Mouse (Mus musculus): ENCODE results near the gene Lars2.
A peak's percentile ranks its signal among the peaks of the same experiment; 100 is the strongest.
"Not testable (repeated sequence)": the region's sequence is repeated elsewhere in the genome, so short reads cannot be mapped to it uniquely, and the experiment has no call there.

Gene Lars2

DNA sequence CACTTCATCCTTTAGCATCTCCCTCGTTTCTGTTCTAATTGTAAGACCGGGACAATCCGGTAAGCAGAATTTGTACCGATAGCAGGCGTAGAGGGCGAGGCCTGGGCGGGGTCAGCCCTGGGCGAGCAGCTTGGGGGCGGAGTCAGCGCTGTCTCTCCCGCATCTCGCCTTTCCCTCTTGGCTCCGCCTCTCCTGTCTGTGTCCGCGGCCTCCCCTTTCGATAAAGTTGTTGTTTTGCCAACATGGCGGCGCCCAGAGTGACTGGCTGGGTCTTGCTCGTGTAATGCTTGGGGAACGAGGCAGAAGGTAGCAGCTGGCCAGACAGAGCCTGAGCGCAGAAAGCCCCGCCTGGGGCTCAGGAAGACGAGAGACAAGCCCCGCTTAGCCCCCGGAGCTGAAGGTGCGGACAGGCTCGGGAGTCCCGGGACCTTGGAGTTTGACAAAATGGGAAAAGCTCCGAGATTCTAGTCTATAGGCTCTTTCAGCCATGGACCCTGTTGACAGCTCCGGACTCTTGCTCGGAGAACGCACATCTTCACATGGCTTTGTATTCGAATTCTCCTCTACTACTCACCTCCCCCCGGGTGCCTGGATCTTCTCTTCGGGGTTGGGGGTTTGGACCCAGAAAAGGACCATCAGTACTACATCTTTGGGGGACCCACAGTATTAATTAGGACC is at the start of gene Lars2:
Gene Lars2 (plus strand): TSS at position 220 of the 678 bp plus-strand sequence.
- peak; percentile 96 for DNase-seq

DNA sequence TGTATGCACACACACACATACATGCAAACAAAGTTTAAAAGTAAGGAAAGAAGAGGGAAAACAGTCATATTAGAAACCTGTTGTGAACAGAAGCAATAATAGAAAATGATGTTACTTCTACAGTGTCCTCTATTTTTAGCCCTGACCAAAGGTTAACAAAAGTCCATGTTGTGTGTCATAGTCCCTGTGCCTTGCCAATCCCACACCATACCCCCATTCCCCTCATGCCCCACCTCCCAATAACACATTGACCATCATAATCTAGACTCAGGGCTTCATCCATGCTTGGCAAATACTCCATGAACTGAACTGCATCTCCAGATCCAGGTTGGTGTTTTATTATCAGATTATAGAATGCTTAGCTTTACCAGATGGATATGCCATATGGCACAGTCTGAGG is 40.6 kb upstream of the Lars2 start:
- no peak for DNase-seq

DNA sequence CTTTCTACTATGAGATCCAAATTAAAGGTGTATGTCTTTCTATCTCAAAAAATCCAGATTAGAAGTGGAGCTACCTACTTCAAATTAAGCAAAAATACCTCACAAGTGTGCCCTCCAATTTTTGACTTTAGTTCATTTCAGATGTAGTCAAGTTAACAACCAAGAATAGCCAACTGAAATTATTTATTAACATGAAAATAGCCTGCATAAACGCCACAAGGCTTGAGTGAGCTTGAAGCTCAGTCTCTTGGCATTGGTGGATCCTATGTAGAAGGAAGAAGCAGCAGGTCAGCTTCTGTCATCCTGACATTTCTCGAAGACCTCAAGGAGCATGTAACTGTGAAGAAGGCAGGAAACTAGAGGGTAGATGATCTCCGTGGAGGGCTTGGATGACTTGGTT is 38.4 kb upstream of the Lars2 start:
- DNase-seq = no peak

DNA sequence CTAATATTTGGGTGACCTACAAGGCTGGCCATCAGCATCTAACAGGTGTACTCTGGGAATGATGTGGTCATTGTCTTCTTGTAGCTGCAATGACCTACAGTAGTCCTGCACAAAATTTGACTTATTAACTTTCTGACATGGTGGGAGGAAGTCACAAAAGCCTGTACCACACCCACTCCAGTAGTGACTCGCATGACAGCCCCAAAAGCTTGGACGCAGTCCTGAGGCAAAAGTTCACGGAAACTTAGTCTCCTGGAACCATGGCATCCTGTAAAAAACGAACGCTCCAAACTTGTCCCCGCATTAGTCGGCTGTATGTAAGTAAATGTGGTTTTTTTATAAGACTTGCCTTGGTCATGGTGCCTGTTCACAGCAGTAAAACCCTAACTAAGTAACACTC is 36.9 kb upstream of the Lars2 start:
- DNase-seq = peak; percentile 32

DNA sequence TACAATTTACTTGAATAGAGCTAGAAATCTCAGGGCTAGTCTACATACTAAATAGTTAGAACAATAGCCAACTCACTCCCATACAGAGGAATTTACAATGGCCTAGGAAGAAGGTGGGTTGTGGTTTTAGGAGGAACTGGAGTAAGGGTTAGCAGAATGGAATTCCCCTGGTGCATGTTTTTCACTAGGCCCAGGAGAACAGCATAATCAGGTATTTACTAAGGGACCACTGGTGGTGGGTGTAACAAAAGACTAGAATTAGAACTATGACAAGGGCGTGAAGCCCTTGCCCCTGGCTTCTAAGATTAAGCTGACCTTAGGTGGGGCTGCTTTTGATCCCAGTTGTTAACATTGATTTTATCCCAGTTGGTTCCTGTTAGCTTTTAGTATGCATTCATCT is 36.5 kb upstream of the Lars2 start:
- DNase-seq = not testable (repeated sequence)

DNA sequence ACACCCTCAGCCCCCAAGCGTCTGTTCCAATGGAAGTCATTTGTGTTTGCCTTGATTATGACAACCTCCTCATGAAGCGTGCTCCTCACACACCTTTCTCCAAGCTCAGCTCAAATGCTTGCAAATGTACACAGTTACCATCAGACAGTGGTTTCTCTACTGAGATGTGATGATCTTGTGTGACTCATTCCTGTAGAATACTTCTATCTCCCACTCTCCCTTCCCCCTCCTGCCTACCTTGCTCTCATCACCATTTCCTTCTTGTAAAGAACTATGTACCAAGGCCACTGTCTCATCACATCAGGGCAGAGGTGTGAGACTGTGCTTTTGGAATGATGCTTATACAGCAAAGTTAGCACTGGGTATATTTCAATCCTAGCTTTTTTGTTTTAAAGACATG is 33.2 kb upstream of the Lars2 start:
- no peak for DNase-seq

DNA sequence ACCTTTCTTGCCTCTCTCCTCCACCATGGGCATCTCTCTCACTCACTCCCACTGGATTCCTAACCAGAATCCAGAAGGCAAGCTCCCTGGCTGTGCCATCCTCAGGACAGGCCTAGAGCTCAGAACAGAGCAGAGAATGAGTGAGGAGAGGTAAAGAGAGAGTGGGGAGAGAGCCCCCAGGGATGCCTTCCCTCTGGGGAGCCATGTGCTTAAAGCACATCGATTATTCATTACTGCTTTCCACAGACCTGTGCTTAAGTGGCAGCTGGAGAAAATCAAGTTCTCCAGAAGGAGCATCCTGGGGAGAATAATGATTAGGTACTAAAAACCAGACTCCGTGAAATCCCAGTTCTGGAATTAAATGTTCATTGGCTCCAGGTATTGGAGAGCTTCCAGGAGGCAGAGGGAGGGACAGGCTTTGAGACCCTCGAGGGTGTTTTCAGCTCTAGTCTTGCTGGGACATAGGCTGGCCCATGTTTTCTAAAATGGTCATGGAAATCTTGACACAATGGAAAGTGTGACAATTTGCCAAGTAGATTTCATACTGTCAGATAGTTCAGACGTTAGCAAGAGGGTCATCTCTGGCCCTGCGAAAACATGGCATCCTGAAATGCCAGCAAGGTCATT is 31.6 kb upstream of the Lars2 start:
- peak; percentile 22 for DNase-seq

DNA sequence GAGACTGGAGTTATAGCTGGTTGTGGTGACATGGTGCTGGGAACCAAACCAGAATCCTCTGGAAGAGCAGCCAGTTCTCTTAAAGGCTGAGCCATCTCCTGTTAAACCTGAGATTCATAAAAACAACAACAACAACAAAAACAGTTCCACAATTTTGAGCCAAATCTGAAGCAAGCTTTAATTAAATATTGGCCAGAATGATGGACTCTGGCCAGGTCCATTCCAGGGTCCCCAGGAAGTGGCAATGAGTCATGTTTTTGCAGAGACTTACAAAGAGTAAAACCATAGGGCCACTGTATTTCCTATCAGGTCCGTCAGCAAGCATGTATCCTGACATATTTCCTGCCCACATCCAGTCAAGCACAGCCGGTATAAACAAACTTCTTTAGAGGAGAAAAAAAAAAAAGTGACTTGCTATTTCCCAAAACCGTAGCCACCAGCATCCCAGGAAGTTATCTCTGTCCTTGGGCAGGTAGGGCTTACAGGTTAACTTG is 27.0 kb upstream of the Lars2 start:
- peak; percentile 23 for DNase-seq

DNA sequence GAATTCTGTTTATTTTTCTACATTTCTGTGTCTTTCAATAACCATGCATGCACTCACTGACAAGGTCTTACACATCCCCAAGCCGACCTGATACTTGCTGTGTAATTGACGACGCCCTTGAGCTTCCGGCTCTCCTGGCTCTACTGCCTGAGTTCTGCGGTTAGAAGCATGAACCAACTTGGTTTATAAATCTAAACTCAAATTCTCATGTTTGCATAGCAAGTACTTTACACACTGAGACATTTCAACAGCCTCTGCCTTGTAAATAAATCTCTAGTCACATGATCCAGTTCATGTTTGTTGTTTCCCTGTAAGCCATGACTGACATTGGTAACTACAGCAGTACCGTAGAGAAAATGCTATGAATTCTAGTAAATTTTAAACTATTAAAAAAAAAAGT is 25.5 kb upstream of the Lars2 start:
- no peak for DNase-seq

DNA sequence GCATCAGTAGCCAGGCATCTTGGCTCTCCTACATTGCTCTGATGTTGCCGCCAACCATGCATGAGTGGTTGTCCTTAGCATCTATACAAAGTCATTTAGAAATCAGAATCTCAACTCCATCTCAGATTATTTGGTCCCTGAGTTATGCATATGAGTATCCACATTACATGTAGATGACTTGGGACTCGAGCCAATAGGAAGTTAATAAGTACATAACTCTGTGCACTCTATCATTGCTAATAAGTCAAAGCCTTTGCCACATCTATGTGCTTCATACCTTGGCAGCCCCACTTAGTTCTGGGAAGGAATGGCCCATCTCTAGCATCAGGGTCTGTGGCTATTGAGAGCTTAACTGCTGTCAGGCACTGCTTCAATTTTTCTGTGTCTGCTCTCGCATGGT is 23.7 kb upstream of the Lars2 start:
- DNase-seq = peak; percentile 36

DNA sequence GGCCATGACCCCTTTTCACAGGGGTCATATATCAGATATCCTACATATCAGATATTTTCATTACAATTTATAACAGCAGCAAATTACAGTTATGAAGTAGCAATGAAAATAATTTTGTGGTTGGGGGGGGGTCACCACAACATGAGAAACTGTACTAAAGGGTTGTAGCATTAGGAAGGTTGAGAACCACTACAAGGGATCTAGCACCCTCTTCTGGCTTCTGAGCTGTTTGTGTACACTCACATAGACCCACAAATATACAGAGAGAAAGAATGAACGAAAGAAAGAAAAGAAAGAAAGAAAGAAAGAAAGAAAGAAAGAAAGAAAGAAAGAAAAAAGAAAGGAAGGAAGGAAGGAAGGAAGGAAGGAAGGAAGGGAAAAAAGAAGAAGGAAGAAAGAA is 17.4 kb upstream of the Lars2 start:
- not testable (repeated sequence) for DNase-seq

DNA sequence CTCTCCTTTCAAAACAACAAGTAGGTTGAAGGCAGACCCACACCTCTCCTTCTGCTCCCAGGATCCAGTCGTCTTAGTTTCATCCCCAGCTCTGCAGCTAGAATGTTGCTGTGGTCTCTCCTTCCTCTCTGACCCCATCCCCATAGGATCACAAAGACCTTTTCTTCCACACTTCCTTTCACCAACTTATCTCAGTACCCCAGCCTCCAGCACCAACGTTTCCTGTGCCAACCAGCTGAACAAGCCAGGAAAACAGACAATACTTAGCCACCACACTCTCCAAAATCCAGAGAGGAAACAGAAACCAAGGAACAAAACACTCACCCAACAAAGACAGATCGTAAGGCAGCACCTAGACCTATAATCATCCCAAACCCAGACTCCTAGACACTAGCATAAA is 6.7 kb upstream of the Lars2 start:
- DNase-seq = no peak

DNA sequence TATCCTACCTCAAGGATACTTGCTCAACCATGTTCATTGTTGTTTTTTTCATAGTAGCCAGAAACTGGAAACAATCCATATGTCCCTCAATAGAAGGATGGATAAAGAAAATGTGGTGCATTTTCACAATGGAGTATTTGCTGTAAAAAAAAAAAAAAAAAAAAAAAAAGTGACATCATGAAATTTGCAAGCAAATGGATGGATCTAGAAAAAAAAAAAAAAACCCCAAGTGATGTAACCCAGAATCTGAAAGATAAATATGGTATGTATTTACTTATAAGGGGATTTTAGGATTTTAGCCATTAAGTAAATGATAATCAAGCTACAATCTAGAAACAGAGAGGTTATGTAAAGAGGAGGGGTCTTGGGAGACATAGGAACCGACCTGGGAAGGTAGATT is 1.4 kb upstream of the Lars2 start:
- DNase-seq = no peak

DNA sequence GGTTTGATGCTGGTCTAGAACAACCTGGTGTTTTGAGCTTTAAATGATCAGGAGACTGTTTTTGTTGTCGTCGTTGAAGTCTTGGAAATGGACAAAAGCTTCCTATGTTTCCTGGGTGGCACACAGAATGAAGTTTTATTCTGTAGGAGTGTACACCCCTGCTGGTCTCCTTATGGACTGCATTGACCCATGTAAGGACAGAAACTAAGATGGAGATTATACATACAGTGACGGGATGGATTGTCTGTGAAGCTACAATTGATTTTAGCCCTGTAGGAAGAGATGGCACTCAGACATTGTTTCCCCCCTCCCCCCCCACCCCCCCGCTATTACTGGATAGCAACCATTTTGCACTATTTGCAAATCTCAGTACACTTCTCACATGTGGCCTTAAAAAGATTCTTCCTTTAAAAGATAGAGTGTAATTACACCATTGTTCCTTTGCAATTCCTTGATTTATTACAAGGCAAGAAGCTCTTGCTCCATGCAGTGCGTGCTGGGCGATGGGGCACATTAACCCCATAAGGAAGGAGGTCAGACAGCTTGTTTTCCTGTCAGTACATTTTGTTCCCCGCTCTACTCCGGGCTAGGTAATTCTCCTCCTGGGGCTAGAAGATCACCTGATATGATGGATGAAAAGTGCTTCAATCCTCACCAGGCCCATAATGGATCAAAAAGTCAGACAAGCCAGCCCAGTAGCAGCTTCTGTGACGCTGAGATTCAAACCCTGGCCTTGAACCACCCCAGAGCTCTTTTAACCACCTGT is 602 bp upstream of the Lars2 start:
- DNase-seq = no peak

DNA sequence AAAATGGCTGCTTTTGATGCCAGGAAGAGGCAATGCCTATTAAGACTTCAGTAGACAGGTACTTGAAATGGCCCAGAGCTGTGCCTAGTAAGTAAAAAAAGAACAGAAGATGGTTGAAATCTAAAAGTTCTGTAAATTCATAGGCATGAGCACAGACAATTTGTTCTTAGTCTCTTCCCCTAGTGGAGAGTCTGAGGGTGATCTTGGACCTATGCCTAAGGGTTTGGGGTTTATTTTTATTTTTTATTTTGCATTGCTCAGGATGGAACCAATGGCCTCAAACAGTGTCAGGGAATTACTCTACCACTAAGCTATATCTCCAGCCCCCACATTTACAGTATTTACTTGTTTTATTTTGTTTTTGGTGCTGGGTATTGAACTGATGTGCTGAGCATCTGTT is 909 bp downstream of the Lars2 start:
- DNase-seq = no peak

DNA sequence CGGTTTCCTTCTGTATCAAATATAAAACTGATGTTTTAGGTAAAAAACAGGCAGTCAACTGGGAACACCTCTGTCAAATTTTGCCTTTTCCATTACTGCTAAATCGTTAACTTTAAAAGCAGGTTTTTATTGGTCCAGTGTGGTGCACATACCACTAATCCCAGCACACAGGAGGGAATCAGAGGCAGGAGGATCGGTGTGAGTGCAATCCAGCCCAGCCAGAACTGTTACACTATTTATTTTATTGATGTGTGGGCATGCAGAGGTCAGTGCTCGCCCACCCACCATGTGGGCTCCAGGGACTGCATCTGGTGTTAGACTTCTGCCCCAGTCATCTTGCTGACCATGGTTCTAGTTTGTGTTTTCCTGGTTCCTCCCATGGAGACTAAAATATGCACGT is 15.7 kb downstream of the Lars2 start:
- no peak for DNase-seq

DNA sequence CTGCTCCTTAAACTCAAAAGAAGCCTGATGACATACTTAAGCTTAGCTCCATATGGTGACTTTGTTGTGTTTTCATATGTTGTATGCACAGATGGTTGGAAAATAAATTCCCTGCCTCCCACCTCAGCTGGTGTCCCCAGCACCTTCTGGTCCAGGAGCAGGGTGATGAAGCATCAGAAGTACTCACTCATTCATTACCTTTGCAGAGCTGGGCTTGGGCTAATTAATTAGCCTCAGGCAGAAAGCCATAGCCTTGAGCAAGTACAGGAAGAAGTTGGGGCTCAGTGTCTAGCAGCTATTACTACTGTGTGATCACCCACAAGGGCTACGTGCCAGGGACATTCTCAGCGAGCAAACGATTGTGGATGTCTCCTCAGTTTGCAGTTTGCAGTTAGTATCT is 18.0 kb downstream of the Lars2 start:
- no peak for DNase-seq

DNA sequence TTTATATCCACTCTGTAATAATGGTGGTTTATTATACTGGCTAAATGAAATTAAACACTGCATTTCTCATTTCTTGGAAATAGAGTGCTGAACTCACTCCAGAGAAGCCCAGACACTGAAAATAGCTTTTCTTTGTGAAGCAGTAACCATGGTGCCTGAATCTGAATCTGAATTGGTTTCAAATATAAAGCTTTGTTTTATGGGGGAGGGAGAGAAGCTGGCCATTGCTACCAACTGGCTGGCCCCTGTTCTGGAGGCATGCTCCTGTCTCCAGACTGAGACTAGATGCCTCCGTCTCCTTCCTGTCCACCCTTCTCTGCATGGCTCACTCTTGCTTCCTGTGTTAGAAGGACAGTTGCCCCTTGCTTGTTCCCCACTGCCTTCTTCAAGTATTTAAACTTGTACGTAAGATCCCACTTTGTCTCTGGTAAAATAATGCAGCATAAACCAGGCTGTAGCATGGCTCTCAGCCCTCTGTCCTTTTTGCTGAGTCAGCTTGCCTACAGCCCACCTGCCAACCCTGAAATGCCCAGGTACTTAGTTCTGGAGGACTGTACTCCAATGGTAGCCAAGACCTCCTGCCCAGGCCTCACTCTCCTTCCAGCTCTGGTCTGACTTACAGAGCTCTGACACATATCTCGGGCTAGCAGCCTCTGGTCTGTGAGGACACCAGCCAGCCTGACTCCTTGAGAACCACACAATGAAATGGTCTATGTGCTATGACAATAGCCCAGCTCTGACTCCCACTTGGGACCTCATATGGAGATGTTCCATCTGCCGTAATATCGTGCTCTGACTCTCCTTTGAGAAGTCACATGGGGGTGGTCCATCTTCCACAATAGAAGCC is 18.8 kb downstream of the Lars2 start:
- DNase-seq = no peak

DNA sequence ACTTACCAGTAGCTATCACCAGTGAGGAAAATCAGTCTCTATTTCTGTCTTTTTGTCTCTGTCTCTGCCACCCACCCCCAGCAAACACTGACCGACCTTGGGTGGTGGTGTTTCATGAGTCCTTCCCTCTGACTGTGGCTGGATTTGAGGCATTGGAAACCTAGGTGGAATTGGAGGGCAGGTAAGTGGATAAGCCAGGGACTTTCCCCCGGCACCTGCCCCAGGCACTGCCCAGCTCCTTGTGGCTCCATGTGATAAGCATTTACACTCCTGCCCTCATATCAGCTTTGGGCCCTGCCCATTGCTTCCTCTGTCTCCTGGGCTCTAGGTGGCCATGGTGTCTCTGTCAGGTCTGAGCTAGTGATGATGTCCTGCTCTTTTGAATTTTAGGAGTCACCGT is 19.6 kb downstream of the Lars2 start:
- DNase-seq = no peak

DNA sequence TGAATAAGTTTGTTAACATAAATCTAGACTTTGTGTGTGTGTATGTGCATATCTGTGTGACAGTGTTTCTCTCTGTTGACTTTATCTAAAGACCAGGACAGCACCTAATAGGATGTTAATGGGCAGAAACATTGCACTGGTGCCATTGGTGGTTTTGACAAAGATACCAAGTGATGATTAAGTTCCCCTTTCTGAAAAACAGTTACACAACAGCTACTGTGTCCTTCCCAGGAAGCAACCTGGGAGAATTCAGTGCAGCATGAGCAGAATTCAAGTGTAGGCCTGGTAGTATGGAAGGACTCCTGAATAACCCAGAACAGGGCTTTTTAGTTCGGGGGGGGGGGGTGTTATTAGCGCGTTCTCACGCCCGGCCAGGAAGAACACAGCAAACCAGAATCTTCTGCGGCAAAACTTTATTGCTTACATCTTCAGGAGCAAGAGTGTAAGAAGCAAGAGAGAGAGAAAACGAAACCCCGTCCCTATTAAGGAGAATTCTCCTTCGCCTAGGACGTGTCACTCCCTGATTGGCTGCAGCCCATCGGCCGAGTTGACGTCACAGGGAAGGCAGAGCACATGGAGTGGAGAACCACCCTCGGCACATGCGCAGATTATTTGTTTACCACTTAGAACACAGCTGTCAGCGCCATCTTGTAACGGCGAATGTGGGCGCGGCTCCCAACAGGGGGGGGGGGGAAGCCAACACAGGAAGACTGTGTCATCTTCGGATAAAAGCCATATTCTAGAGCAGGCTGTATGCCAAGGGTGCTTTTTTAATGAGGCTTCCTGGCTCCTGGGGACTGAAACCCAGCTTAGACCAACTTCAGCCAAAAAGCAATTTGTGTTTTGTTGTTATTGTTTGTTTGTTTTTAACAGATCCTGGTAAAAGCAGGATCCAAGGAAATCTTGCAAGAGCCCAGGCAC is 21.6 kb downstream of the Lars2 start:
- DNase-seq = not testable (repeated sequence)

DNA sequence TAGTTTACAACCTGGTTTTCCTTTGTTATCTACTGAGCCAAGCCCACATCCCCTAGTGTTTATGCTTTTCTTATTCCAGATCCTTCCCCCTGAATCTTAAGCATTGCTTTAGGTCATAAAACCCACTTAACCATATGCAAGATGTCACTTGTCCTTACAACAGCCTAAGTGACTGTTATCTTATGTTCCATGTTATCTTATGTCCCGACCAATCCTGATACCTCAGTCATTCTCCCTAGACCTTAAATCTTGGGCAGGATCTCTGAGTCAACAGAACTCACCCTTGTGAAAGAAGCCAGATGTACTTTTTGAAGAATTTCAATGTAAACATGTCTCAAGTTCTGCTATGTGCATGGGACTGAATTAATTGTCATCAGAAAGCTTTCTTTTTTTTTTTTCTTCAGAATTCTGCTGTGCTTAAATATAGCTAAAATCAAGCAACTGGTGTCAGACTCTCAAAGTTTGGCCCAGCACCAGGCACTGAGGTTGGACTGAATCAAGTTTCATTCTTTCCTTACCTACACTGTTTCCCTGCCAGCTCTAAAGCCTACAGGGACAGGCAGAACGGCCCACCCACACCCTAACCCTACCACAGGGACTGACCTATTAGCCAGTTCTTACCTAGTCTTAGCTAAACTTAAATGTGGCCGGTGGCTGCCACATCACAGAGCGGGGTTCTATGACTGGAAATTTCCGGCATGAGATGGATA is 24.6 kb downstream of the Lars2 start:
- no peak for DNase-seq
